Mouse (Mus musculus) hindbrain, embryonic 16.5 days (tissue): ENCODE measurements around the gene Tppp2. TPM values are rescaled to one million over a fixed set of nuclear protein-coding genes. Genes with fewer than 3 reads are reported as not detected.

Experiments used
- ATAC-seq: fragments of 200-750 bp; cut with Nextera tagmentation; 2 replicates; pipeline ENCODE4 v1.8.0; 2017; ENCODE audit warnings: moderate TSS enrichment, moderate library complexity
- H3K27ac ChIP-seq: fragments of 300-500 bp; sonication (generic); 2 replicates; pipeline ENCODE4 v1.5.1; 2014; ENCODE audit warnings: low read depth, mild to moderate bottlenecking, control low read depth, low read length, moderate library complexity
- H3K27me3 ChIP-seq: fragments of 300-500 bp; sonication (generic); replicated peaks from 2 replicates; pipeline ENCODE4 v1.6.1; 2014; ENCODE audit warnings: low read length; ENCODE audit not compliant: control insufficient read depth, insufficient read depth
- H3K36me3 ChIP-seq: fragments of 300-500 bp; sonication (generic); 2 replicates; pipeline ENCODE4 v1.6.1; 2014; ENCODE audit warnings: mild to moderate bottlenecking, low read length, moderate library complexity, mixed read lengths; ENCODE audit not compliant: control insufficient read depth, insufficient read depth
- H3K4me1 ChIP-seq: fragments of 300-500 bp; sonication (generic); 2 replicates; pipeline ENCODE4 v1.6.1; 2014; ENCODE audit warnings: low read depth, low read length; ENCODE audit not compliant: control insufficient read depth, insufficient read depth
- H3K4me2 ChIP-seq: fragments of 300-500 bp; sonication (generic); 2 replicates; pipeline ENCODE4 v1.6.1; 2014; ENCODE audit warnings: mild to moderate bottlenecking, low read length, control low read depth, moderate library complexity
- H3K4me3 ChIP-seq: fragments of 300-500 bp; sonication (generic); 2 replicates; pipeline ENCODE4 v1.5.1; 2014; ENCODE audit warnings: mild to moderate bottlenecking, low read length, control low read depth, moderate library complexity
- H3K9ac ChIP-seq: fragments of 300-500 bp; sonication (generic); 2 replicates; pipeline ENCODE4 v1.6.1; 2014; ENCODE audit warnings: low read depth, mild to moderate bottlenecking, control low read depth, low read length, moderate library complexity
- H3K9me3 ChIP-seq: fragments of 300-500 bp; sonication (generic); 2 replicates; pipeline ENCODE4 v1.6.1; 2014; ENCODE audit warnings: mild to moderate bottlenecking, low read length, moderate library complexity; ENCODE audit not compliant: control insufficient read depth
- WGBS: fragments of 180-500 bp; shearing (Covaris S2); extraction: QIAGEN DNeasy Blood & Tissue Kit; methylation state at CpG from one replicate; pipeline ENCODE4 v1.1.7; 2014; 5-methylcytosine and 5-hydroxymethylcytosine counted together
- polyA plus RNA-seq: library from polyadenylated mRNA; unstranded; fragments of >200 nt; fragmentation: Nextera tagmentation; extraction: Ambion mirVana; gene quantifications from 2 replicates; pipeline ENCODE4 v1.2.1, GENCODE M21; 2015

Gene Tppp2
- polyA plus RNA-seq, 1 experiment from 2014 or later, result not detected

- WGBS, result 92% methylated on average over 9 of the region's 9 CpGs
- Histone ChIP-seq H3K36me3 (peaks cover 39% of the 10 kb centered on the region), H3K27me3 (no peaks in the 10 kb centered on the region), H3K9me3 (no peaks in the 10 kb centered on the region), H3K9ac (no peak within 1 kb of the TSS), H3K4me3 (no peak within 1 kb of the TSS), H3K4me2 (no peak within 1 kb of the TSS), H3K27ac (no peak within 1 kb of the TSS), H3K4me1 (no peaks in the 10 kb centered on the region)
- no peak for ATAC-seq
These were observed 25.9 kb upstream of the Tppp2 start, which contains the start of gene Slc39a2 for GRCm38 (mm10) chr14:51892191-51892939. Slc39a2 (plus strand) TSS chr14:51892889.

GRCm38 (mm10) chr14:51893094-51893794 lies 25.0 kb upstream of the Tppp2 start:
- Histone ChIP-seq H3K27me3 (no peaks in the 10 kb centered on the region), H3K4me1 (no peaks in the 10 kb centered on the region), H3K36me3 (peaks cover 38% of the 10 kb centered on the region)

DNA sequence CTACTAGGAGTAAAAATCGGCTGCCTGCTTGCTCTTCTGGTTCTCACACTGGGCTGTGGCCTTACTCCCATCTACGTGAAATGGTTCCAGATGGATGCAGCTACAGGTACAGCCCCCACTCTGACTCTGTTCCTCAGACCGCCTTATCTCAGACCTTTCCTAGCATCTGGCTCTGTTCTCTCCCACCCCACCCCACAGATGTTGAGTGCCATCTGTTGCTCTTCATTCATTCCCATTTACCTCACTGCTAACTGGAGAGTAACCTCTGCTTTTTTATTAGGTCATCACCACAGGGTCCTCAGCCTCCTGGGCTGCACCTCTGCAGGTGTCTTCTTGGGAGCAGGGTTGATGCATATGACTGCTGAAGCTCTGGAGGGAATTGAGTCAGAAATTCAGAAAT lies 24.4 kb upstream of the Tppp2 start:
- peaks cover 38% of the 10 kb centered on the region for H3K36me3 ChIP-seq
- no peak for ATAC-seq
- H3K4me3 ChIP-seq, result no peak overlapping the region
- no peak overlapping the region for H3K4me2 ChIP-seq
- H3K4me1 ChIP-seq, result no peaks in the 10 kb centered on the region
- WGBS, result 76% methylated on average over 3 of the region's 3 CpGs
- H3K9me3 ChIP-seq, result no peaks in the 10 kb centered on the region
- no peaks in the 10 kb centered on the region for H3K27me3 ChIP-seq
- no peak overlapping the region for H3K9ac ChIP-seq
- H3K27ac ChIP-seq, result no peak overlapping the region

More at GRCm38 (mm10) chr14:51893094-51893794, 25.0 kb upstream of the Tppp2 start:
- Histone ChIP-seq H3K4me3 (no peak overlapping the region), H3K4me2 (no peak overlapping the region), H3K9ac (no peak overlapping the region), H3K9me3 (no peaks in the 10 kb centered on the region), H3K27ac (no peak overlapping the region)
- 46% methylated on average over 10 of the region's 10 CpGs for WGBS
- ATAC-seq, result no peak

GRCm38 (mm10) chr14:51895071-51895470 lies 23.2 kb upstream of the Tppp2 start:
- H3K36me3 ChIP-seq, result peaks cover 26% of the 10 kb centered on the region
- H3K4me2 ChIP-seq, result no peak overlapping the region
- H3K9me3 ChIP-seq, result no peaks in the 10 kb centered on the region
- no peak overlapping the region for H3K9ac ChIP-seq
- H3K4me1 ChIP-seq, result no peaks in the 10 kb centered on the region
- no peak overlapping the region for H3K4me3 ChIP-seq
- H3K27me3 ChIP-seq, result no peaks in the 10 kb centered on the region
- 80% methylated on average over 14 of the region's 14 CpGs for WGBS
- ATAC-seq, result no peak
- no peak overlapping the region for H3K27ac ChIP-seq

DNA sequence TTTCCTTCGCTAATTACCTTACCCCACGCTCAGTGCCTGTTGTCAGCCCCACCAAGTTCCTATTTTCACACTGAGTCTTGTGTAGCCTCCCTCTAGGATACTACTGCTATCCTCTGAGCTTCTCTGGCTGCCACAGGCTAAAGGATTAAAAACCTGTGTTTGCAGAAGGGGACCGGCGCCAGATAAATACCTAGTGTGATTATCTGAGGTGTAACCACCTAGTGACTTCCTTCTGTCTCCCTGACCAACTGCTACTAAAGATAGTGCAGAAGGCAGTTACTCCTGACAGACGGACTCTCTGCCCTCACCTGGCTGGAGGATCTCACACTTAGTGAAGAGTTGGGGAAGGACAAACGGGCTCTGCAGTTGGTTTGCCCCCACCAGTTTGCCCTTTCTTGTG lies 22.2 kb upstream of the Tppp2 start:
- Histone ChIP-seq H3K36me3 (peaks cover 17% of the 10 kb centered on the region), H3K27ac (no peak overlapping the region), H3K4me2 (no peak overlapping the region), H3K4me1 (no peaks in the 10 kb centered on the region), H3K9ac (no peak overlapping the region), H3K4me3 (no peak overlapping the region), H3K9me3 (no peaks in the 10 kb centered on the region), H3K27me3 (no peaks in the 10 kb centered on the region)
- 81% methylated on average over 6 of the region's 6 CpGs for WGBS
- ATAC-seq, result no peak

DNA sequence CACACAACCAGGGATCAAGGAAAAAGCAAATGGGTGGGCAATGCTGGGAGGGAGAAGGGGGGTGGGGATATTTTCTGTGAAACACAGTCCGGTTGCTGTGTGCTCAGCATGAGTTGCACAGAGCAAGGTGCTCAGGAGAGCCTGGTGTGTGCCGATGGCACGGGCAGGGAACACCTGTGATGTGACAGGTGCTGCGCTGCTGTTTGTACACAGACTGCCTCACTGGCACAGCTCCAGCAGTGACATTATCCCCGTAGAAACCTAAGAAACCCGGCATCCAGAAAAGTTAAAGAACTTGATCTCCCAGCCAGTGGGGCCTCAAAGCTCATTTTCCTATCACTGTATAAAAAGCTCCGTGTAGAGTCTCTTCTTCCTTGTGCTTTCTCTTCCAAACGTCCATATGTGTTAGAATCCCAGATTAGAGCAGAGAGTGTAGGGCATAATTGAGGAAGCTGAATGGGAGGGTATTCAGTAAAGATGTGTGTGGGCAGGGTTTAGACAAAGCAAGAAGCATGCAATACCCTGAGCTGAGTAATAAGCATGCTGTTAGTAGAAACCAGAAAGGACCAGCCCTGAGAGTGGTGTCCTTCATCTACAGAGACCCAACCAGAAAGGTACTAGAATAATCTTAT lies 21.6 kb upstream of the Tppp2 start:
- no peak for ATAC-seq
- WGBS, result 79% methylated on average over 8 of the region's 8 CpGs
- no peak overlapping the region for H3K4me2 ChIP-seq

DNA sequence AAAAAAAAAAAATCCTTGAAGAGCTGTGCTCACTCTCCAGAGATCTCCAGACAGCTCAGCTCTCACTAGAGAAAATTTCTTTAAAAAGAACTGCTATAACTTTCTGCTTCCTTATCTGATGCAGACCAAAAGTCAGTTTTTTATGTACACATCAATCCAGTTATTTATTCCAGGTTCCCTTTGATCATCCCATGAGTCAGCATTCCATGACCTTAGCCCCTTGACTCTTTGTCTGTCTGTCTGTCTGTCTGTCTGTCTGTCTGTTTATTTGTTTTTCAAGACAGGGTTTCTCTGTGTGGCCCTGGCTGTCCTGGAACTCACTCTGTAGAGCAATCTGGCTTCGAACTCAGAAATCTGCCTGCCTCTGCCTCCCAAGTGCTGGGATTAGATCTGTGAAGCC lies 18.9 kb upstream of the Tppp2 start:
- Histone ChIP-seq H3K4me2 (no peak overlapping the region), H3K27ac (no peak overlapping the region), H3K9me3 (no peaks in the 10 kb centered on the region), H3K4me1 (no peaks in the 10 kb centered on the region), H3K36me3 (peaks cover 9% of the 10 kb centered on the region; the same call in 1 of the 2 replicates), H3K27me3 (no peaks in the 10 kb centered on the region), H3K9ac (no peak overlapping the region), H3K4me3 (no peak overlapping the region)
- WGBS, result 90% methylated on average over 1 of the region's 1 CpGs
- no peak for ATAC-seq

More for the DNA sequence above, 21.6 kb upstream of the Tppp2 start:
- Histone ChIP-seq H3K27ac (no peak overlapping the region), H3K9ac (no peak overlapping the region), H3K9me3 (no peaks in the 10 kb centered on the region), H3K27me3 (no peaks in the 10 kb centered on the region), H3K4me3 (no peak overlapping the region), H3K4me1 (no peaks in the 10 kb centered on the region), H3K36me3 (peaks cover 11% of the 10 kb centered on the region; the same call in 1 of the 2 replicates)

DNA sequence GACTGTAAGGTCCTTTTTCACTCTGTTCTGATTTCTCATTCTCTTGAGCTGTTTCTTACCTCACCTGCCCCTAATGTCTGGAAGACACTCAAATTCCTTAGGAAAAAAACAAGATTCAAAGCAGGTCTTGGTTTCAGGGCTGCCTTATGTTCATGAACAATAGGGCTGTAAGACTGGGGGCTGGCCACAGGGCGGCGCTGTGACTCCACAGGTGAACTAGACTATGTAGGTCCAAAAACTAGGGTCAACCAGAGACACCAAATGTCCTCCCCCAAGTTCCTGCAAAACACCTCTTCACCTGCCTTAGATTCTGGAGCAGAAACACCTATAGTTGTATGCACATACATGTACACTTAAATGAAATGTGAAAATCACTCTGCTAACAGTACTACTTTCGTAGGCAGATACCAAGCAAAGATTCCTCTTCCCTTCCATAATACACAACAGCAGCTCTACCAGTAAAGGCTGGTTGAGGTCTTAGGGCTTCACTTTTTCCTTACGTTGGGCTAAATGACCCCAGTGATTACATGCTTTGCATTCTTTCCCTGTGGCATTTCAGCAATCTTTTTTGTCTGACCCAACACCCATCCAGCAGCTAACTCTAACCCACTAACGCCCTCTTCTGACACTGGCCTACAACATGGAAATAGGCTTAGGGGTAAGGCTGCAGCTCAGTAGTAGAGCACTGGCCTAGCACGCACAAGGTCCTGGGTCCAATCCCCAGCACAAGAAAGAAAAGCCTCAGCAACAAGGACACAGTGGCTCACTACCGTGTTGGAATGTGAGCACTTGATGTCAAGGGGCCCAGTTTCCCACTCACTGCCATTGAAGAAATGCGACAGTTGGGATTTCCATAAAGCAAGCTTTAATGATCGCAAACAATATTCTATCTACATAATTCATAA lies 15.2 kb upstream of the Tppp2 start:
- Histone ChIP-seq H3K36me3 (peaks cover 6% of the 10 kb centered on the region; the same call in 1 of the 2 replicates), H3K4me3 (no peak overlapping the region), H3K27me3 (no peaks in the 10 kb centered on the region), H3K4me1 (no peaks in the 10 kb centered on the region), H3K9me3 (no peaks in the 10 kb centered on the region), H3K27ac (no peak overlapping the region), H3K4me2 (no peak overlapping the region), H3K9ac (no peak overlapping the region)
- WGBS, result 59% methylated on average over 9 of the region's 9 CpGs
- peak; percentile 84 for ATAC-seq
